Mouse (Mus musculus) cortical plate, adult 2 months (tissue): ENCODE measurements at regions not wholly inside any gene's neighbourhood (a gene's known extent, or its start where the extent isn't known, plus 50 kb on each side); places are given as distances from the start of the nearest gene placed in this dataset.

Experiments
- CTCF ChIP-seq: fragments of 200-500 bp; IDR thresholded peaks from 2 replicates; pipeline ENCODE4 v1.5.1; 2011; ENCODE audit warnings: mild to moderate bottlenecking, control low read depth, low read length; ENCODE audit not compliant: insufficient read depth; ENCODE audit errors: extremely low read depth
- POLR2A ChIP-seq: fragments of 200-500 bp; IDR thresholded peaks from 2 replicates; pipeline ENCODE4 v1.6.1; 2011; ENCODE audit warnings: mild to moderate bottlenecking, low read length, control low read depth; ENCODE audit not compliant: insufficient read depth; ENCODE audit errors: extremely low read depth

DNA sequence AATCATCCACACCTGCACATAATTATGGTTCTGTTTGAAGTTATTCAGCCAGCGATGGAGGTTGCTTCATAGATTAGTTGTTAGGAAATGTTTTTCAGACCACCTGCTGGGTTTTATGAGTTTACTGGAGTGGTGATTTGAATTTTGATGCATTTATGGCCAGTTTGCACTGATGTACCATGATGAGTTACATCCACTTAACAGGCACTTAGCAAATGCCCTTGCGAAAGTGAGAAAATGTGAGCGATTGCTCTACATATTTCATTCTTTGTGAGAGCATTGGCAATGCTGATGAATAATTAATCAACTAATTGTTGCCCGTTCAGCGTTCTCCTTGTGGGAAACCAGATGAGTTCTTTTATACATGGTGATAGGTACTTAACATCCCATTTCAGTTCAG lies 164.7 kb downstream of the 1700017N19Rik start:
- no peak for TF ChIP-seq CTCF
- TF ChIP-seq POLR2A, result no peak
